Mouse (Mus musculus) E14TG2a.4 (cell line): ENCODE data around the gene Scly.

Source experiments
- CTCF ChIP-seq: conservative IDR thresholded peaks from 2 replicates; pipeline ENCODE4 v1.5.1; 2014; ENCODE audit warnings: low read length
- NANOG ChIP-seq: IDR thresholded peaks from 2 replicates; pipeline ENCODE4 v1.6.1; 2014; ENCODE audit warnings: borderline replicate concordance, low read length, mixed read lengths
- POU5F1 ChIP-seq: IDR thresholded peaks from 2 replicates; pipeline ENCODE4 v1.6.1; 2014; ENCODE audit warnings: low read length, borderline replicate concordance

- TF ChIP-seq CTCF (no peak), NANOG (no peak), POU5F1 (no peak)
Measured at GRCm38 (mm10) chr1:91279126-91279525, 19.0 kb upstream of the Scly start.
